Mouse (Mus musculus): ENCODE measurements at regions not wholly inside any gene's neighbourhood (a gene's known extent, or its start where the extent isn't known, plus 50 kb on each side); places are given as distances from the start of the nearest gene placed in this dataset.

- TF ChIP-seq CTCF (IDR thresholded peaks at IDR 0.05; ENCODE audit: low read depth) = no peak
- H3K9ac ChIP-seq (ENCODE audit: low read depth, low read length) = no peak overlapping the region
- H3K9me3 ChIP-seq (ENCODE audit: control insufficient read depth) = no peaks in the 10 kb centered on the region
- no peaks in the 10 kb centered on the region for H3K4me1 ChIP-seq (replicated peaks; ENCODE audit: control insufficient read depth, insufficient read depth, low read length)
- 58% methylated on average over 1 of the region's 1 CpGs for WGBS
- H3K27ac ChIP-seq (ENCODE audit: low read depth, low read length) = no peak overlapping the region
- no peaks in the 10 kb centered on the region for H3K36me3 ChIP-seq (ENCODE audit: control insufficient read depth, insufficient read depth)
- 0 out of 2 replicates have a peak, but pooled peaks have one; percentile 60 for ATAC-seq
- H3K4me2 ChIP-seq (replicated peaks; ENCODE audit: low read depth) = no peak overlapping the region
- no peaks in the 10 kb centered on the region for H3K27me3 ChIP-seq (replicated peaks; ENCODE audit: control insufficient read depth, insufficient read depth, low read length)
- no peak overlapping the region for H3K4me3 ChIP-seq (ENCODE audit: low read depth, low read length)
These were observed 102.7 kb upstream of the Pof1b start for GRCm38 (mm10) chrX:112801113-112801512.

GRCm38 (mm10) chrX:112778434-112778833, 80.0 kb upstream of the Pof1b start:
- Histone ChIP-seq H3K9ac (ENCODE audit: low read depth, low read length) (no peak overlapping the region), H3K27me3 (replicated peaks; ENCODE audit: control insufficient read depth, insufficient read depth, low read length) (no peaks in the 10 kb centered on the region), H3K9me3 (ENCODE audit: control insufficient read depth) (no peaks in the 10 kb centered on the region), H3K36me3 (ENCODE audit: control insufficient read depth, insufficient read depth) (no peaks in the 10 kb centered on the region), H3K27ac (ENCODE audit: low read depth, low read length) (no peak overlapping the region), H3K4me3 (ENCODE audit: low read depth, low read length) (no peak overlapping the region), H3K4me1 (replicated peaks; ENCODE audit: control insufficient read depth, insufficient read depth, low read length) (no peaks in the 10 kb centered on the region), H3K4me2 (replicated peaks; ENCODE audit: low read depth) (no peak overlapping the region)
- TF ChIP-seq CTCF (IDR thresholded peaks at IDR 0.05; ENCODE audit: low read depth) = no peak
- no peak for ATAC-seq
- WGBS = 82% methylated on average over 1 of the region's 1 CpGs

GRCm38 (mm10) chrX:112755976-112756375, 57.5 kb upstream of the Pof1b start:
- no peaks in the 10 kb centered on the region for H3K4me1 ChIP-seq (replicated peaks; ENCODE audit: control insufficient read depth, insufficient read depth, low read length)
- H3K9me3 ChIP-seq (ENCODE audit: control insufficient read depth) = no peaks in the 10 kb centered on the region
- no peak overlapping the region for H3K27ac ChIP-seq (ENCODE audit: low read depth, low read length)
- no peak overlapping the region for H3K9ac ChIP-seq (ENCODE audit: low read depth, low read length)
- no peaks in the 10 kb centered on the region for H3K27me3 ChIP-seq (replicated peaks; ENCODE audit: control insufficient read depth, insufficient read depth, low read length)
- ATAC-seq = 0 out of 2 replicates have a peak, but pooled peaks have one; percentile 16
- no peak for TF ChIP-seq CTCF (IDR thresholded peaks at IDR 0.05; ENCODE audit: low read depth)
- H3K4me3 ChIP-seq (ENCODE audit: low read depth, low read length) = no peak overlapping the region
- no peaks in the 10 kb centered on the region for H3K36me3 ChIP-seq (ENCODE audit: control insufficient read depth, insufficient read depth)
- WGBS = 32% methylated on average over 1 of the region's 1 CpGs
- H3K4me2 ChIP-seq (replicated peaks; ENCODE audit: low read depth) = no peak overlapping the region
